Mouse (Mus musculus) forebrain, postnatal 0 days (tissue): ENCODE results near the gene Fam171a2. TPM values are rescaled to one million over a fixed set of nuclear protein-coding genes. Genes with fewer than 3 reads are reported as not detected.
A peak's percentile ranks its signal among the peaks of the same experiment; 100 is the strongest.
"Not testable (repeated sequence)": the region's sequence is repeated elsewhere in the genome, so short reads cannot be mapped to it uniquely, and the experiment has no call there.

Experiments
- ATAC-seq: fragments of 200-750 bp; cut with Nextera tagmentation; 2 replicates; pipeline ENCODE4 v1.8.0; 2017; ENCODE audit warnings: mild to moderate bottlenecking, moderate library complexity
- DNase-seq: peaks from one replicate; pipeline ENCODE4 v3.0.0-alpha.2; 2015
- H3K27ac ChIP-seq: fragments of 300-500 bp; sonication (generic); 2 replicates; pipeline ENCODE4 v1.5.1; 2014; ENCODE audit warnings: low read depth, mild to moderate bottlenecking, antibody characterized with exemption, low read length, moderate library complexity, mixed read lengths
- H3K27me3 ChIP-seq: fragments of 300-500 bp; sonication (generic); 2 replicates; pipeline ENCODE4 v1.6.1; 2014; ENCODE audit warnings: mild to moderate bottlenecking, low read length, mixed read lengths; ENCODE audit not compliant: insufficient read depth
- H3K36me3 ChIP-seq: fragments of 300-500 bp; sonication (generic); 2 replicates; pipeline ENCODE4 v1.6.1; 2014; ENCODE audit warnings: mild to moderate bottlenecking, moderate library complexity; ENCODE audit not compliant: insufficient read depth
- H3K4me1 ChIP-seq: fragments of 300-500 bp; sonication (generic); 2 replicates; pipeline ENCODE4 v1.6.1; 2014; ENCODE audit warnings: antibody characterized with exemption; ENCODE audit not compliant: insufficient read depth
- H3K4me2 ChIP-seq: fragments of 300-500 bp; sonication (generic); 2 replicates; pipeline ENCODE4 v1.6.1; 2014; ENCODE audit warnings: low read depth, mild to moderate bottlenecking, moderate library complexity
- H3K4me3 ChIP-seq: fragments of 300-500 bp; sonication (generic); 2 replicates; pipeline ENCODE4 v1.5.1; 2014; ENCODE audit warnings: low read depth, low read length, mixed read lengths
- H3K9ac ChIP-seq: fragments of 300-500 bp; sonication (generic); 2 replicates; pipeline ENCODE4 v1.6.1; 2014; ENCODE audit warnings: mild to moderate bottlenecking
- H3K9me3 ChIP-seq: fragments of 300-500 bp; sonication (generic); 2 replicates; pipeline ENCODE4 v1.6.1; 2016; ENCODE audit warnings: low read length
- CTCF ChIP-seq: sonication (generic); IDR thresholded peaks from 2 replicates; pipeline ENCODE4 v1.5.1; 2016; ENCODE audit warnings: antibody characterized with exemption, control low read depth, low read depth
- WGBS: fragments of 180-500 bp; shearing (Covaris S2); extraction: QIAGEN DNeasy Blood & Tissue Kit; methylation state at CpG from one replicate; pipeline ENCODE4 v1.1.7; 2014; 5-methylcytosine and 5-hydroxymethylcytosine counted together
- polyA plus RNA-seq: library from polyadenylated mRNA; unstranded; fragments of >200 nt; fragmentation: Nextera tagmentation; extraction: Ambion mirVana; gene quantifications from 2 replicates; pipeline ENCODE4 v1.2.1, GENCODE M21; 2015
- total RNA-seq: library from RNA; depleted of rRNA; stranded (reverse); fragments of >200 nt; gene quantifications from 2 replicates; pipeline ENCODE4 v1.2.3, GENCODE M21; 2014

The Fam171a2 gene
- total and polyA plus RNA-seq, 2 experiments from 2014 or later, result 26.9 to 361 TPM

DNA sequence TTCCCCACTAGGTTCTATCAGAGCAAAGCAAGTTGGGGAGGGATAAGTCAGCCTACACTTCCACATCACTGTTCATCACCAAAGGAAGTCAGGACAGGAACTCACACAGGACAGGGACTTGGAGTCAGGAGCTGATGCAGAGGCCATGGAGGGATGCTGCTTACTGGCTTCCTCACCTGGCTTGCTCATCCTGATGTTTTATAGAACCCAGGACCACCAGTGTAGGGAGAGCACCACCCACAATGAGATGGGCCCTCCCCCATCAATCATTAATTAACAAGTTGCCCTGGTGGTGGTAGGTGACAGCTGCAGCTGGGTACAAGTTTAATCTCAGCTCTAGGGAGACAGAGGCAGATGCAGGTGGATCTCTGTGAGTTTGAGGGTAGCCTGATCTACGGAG, 30.3 kb downstream of the Fam171a2 start:
- no peaks in the 10 kb centered on the region for H3K36me3 ChIP-seq
- no peak overlapping the region for H3K4me2 ChIP-seq
- no peak for ATAC-seq
- H3K4me3 ChIP-seq, result no peak overlapping the region
- no peak for DNase-seq
- H3K27me3 ChIP-seq, result no peaks in the 10 kb centered on the region
- WGBS, result 89% methylated on average over 1 of the region's 1 CpGs
- no peak for TF ChIP-seq CTCF
- no peaks in the 10 kb centered on the region for H3K9me3 ChIP-seq
- no peaks in the 10 kb centered on the region for H3K4me1 ChIP-seq
- no peak overlapping the region for H3K27ac ChIP-seq
- H3K9ac ChIP-seq, result no peak overlapping the region

DNA sequence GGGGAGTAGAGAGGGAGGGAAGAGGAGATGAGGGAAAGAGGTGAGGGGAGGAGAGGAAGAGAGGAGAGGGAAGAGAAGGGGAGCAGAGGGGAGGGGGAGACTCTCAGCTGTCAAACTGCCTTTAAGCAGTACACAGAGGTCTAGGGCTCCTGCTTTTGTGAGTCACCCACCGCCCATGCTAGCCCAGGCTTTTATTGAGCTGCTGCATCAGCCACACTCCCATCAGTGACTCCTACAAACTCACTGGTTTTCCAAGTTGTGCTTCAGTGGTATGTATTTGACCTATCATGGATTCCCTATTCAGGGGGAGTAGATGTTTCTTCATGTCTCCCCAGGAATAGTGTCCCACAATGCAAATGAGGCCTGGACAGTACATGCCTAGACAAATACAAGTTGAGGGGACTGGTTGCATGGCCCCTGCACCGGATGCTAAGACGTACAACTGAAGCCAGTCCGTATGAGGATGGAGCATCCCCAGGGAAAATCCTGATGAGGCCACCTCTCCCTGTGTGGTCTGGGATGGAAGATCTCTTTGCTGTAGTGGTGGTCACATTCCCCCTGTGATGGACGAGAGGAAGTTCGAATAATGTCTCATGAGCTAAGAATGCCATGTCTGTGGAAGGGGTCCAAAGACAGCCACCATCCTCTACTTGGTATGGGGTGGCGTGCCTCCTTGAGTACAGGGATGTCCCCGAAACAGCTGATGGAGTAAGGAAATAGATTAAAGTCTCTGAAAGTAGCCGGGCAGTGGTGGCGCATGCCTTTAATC, 32.3 kb downstream of the Fam171a2 start:
- DNase-seq, result no peak
- H3K4me2 ChIP-seq, result no peak overlapping the region
- 71% methylated on average over 10 of the region's 10 CpGs for WGBS

DNA sequence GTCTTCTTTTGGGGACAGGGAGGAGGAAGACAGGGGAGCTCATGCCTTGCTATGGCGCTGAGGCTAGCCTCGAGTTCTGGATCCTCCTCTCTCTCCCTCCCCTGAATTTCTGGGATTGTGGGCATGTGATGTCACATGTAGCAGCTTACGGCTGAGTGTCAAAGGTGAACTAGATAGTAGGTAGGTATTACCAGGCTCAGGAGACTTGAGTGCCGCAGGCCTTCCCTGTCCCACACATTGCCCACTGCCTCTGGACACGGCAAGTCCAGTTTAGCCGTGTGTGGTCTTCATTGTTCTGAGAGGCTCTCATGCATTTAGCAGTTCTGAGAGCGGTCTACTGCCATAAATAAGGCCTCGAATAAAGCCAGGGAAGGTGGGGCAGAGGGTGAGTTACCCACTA, 34.4 kb downstream of the Fam171a2 start:
- H3K27ac ChIP-seq, result no peak overlapping the region
- ATAC-seq (no peak), DNase-seq (no peak)
- no peak overlapping the region for H3K4me3 ChIP-seq
- WGBS, result 71% methylated on average over 8 of the region's 8 CpGs
- H3K9ac ChIP-seq, result no peak overlapping the region
- H3K4me2 ChIP-seq, result no peak overlapping the region
- H3K36me3 ChIP-seq, result no peaks in the 10 kb centered on the region
- H3K4me1 ChIP-seq, result no peaks in the 10 kb centered on the region
- no peaks in the 10 kb centered on the region for H3K27me3 ChIP-seq
- H3K9me3 ChIP-seq, result no peaks in the 10 kb centered on the region
- TF ChIP-seq CTCF, result no peak

More for the DNA sequence above, 32.3 kb downstream of the Fam171a2 start:
- TF ChIP-seq CTCF, result no peak
- ATAC-seq, result no peak
- no peaks in the 10 kb centered on the region for H3K9me3 ChIP-seq
- no peak overlapping the region for H3K9ac ChIP-seq
- no peaks in the 10 kb centered on the region for H3K4me1 ChIP-seq
- no peak overlapping the region for H3K27ac ChIP-seq
- no peaks in the 10 kb centered on the region for H3K27me3 ChIP-seq
- H3K36me3 ChIP-seq, result no peaks in the 10 kb centered on the region
- H3K4me3 ChIP-seq, result no peak overlapping the region

DNA sequence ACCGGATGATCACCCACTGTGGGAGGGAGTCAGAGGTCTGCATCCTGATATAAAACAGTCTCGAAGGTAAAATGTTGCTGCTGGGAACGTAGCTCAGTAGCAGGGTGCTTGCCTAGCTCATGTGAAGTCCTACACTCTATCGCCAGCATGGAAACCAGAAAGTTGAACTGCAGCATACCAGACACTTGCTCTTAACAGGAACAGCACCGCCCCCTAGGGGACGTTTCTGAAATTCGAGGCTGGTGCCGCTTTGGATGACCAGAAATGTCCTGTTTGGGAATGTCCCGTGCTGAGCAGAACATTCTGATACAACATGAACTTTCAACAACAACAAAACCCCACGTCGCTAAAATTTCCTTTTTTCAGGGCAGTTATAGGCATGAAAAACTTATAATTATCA, 35.8 kb downstream of the Fam171a2 start:
- no peak overlapping the region for H3K27ac ChIP-seq
- ATAC-seq, result peak; percentile 35
- 5% methylated on average over 11 of the region's 11 CpGs for WGBS
- H3K9me3 ChIP-seq, result no peaks in the 10 kb centered on the region
- peak; percentile 91 for TF ChIP-seq CTCF
- H3K36me3 ChIP-seq, result no peaks in the 10 kb centered on the region
- no peaks in the 10 kb centered on the region for H3K27me3 ChIP-seq
- peak; percentile 92 for DNase-seq
- no peak overlapping the region for H3K4me2 ChIP-seq
- peaks cover 3% of the 10 kb centered on the region; the same call in 1 of the 2 replicates for H3K4me1 ChIP-seq
- H3K9ac ChIP-seq, result no peak overlapping the region
- H3K4me3 ChIP-seq, result no peak overlapping the region

GRCm38 (mm10) chr11:102411061-102411460, 36.4 kb downstream of the Fam171a2 start:
- Histone ChIP-seq H3K9me3 (no peaks in the 10 kb centered on the region), H3K27ac (no peak overlapping the region), H3K27me3 (no peaks in the 10 kb centered on the region), H3K4me1 (peaks cover 9% of the 10 kb centered on the region; the same call in 1 of the 2 replicates), H3K9ac (no peak overlapping the region), H3K4me2 (no peak overlapping the region), H3K36me3 (no peaks in the 10 kb centered on the region), H3K4me3 (no peak overlapping the region)
- DNase-seq, result no peak
- TF ChIP-seq CTCF, result no peak
- WGBS, result 74% methylated on average over 3 of the region's 3 CpGs
- ATAC-seq, result no peak

- H3K4me2 ChIP-seq, H3K27ac ChIP-seq, H3K9me3 ChIP-seq, H3K4me3 ChIP-seq, ATAC-seq, H3K4me1 ChIP-seq, DNase-seq, H3K36me3 ChIP-seq, H3K9ac ChIP-seq, H3K27me3 ChIP-seq: not testable (repeated sequence)
- WGBS, result 89% methylated on average over 3 of the region's 3 CpGs
Observed at GRCm38 (mm10) chr11:102410345-102410744, 37.1 kb downstream of the Fam171a2 start.

DNA sequence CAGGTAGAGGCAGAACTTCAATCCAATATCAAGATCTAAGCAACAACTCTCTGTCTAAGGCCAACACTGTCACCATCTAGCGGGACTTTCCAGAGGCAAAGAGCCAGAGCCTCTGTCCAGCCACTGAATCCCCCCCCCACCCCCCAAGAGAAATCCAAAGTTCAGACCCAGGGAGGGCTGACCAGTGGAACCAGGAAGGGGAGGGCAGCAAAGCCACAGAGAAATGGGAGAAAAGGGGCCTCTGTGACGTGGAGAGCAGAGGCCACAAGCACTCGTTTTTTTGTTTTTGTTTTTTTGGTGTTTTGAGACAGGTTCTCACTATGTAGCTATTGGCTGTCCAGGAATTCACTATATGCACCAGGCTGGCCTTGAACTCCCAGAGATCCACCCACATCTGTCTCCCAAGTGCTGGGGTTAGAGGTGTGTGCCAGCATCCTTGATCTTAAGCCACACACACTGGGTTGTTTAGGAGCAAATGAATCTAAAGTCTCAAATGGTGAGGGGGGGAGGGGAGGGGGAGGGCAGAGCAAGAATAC, 37.6 kb downstream of the Fam171a2 start:
- TF ChIP-seq CTCF, result no peak
- H3K4me3 ChIP-seq, result no peak overlapping the region
- no peaks in the 10 kb centered on the region for H3K27me3 ChIP-seq
- 82% methylated on average over 3 of the region's 3 CpGs for WGBS
- no peaks in the 10 kb centered on the region for H3K36me3 ChIP-seq
- H3K27ac ChIP-seq, result no peak overlapping the region
- H3K4me2 ChIP-seq, result no peak overlapping the region
- peaks cover 10% of the 10 kb centered on the region; the same call in 1 of the 2 replicates for H3K4me1 ChIP-seq
- ATAC-seq (no peak), DNase-seq (no peak)
- no peaks in the 10 kb centered on the region for H3K9me3 ChIP-seq
- H3K9ac ChIP-seq, result no peak overlapping the region
